Mouse (Mus musculus): ENCODE results near the gene Gtf2i. TPM values are rescaled to one million over a fixed set of nuclear protein-coding genes. Genes with fewer than 3 reads are reported as not detected.

Gtf2i gene
- total RNA-seq, 1 experiment = 64.3 TPM

- TF ChIP-seq HCFC1 (IDR thresholded peaks at IDR 0.05; ENCODE audit: borderline replicate concordance, insufficient read depth, low read length) (no peak), CHD2 (IDR thresholded peaks at IDR 0.05; ENCODE audit: low read depth, low read length) (no peak), ZNF384 (IDR thresholded peaks at IDR 0.05; ENCODE audit: low read depth, low read length) (no peak), ZC3H11A (IDR thresholded peaks at IDR 0.05; ENCODE audit: borderline replicate concordance, low read depth, low read length) (no peak)
- Histone ChIP-seq H3K4me3 (ENCODE audit: insufficient read depth in 1 of 2, low read depth in 1 of 2, low read length in 2 of 2, poor library complexity in 1 of 2, severe bottlenecking in 1 of 2) (no peak overlapping the region), H3K9me3 (ENCODE audit: control insufficient read depth, insufficient read depth, low read depth, low read length) (no peaks in the 10 kb centered on the region), H3K27ac (ENCODE audit: insufficient read depth, low read depth, low read length, poor library complexity, severe bottlenecking) (no peak overlapping the region), H3K36me3 (ENCODE audit: control insufficient read depth, insufficient read depth, low read length, poor library complexity, severe bottlenecking) (peaks cover 61% of the 10 kb centered on the region), H3K4me1 (ENCODE audit: control insufficient read depth in 2 of 2, insufficient read depth in 2 of 2, low read length in 2 of 2, poor library complexity in 1 of 2) (peaks cover 2 to 3% of the 10 kb centered on the region in 2 experiments; a peak in 3 of 4 replicates), H3K9ac (ENCODE audit: insufficient read depth, low read depth, low read length, poor library complexity, severe bottlenecking) (no peak overlapping the region)
- in situ Hi-C loops (cut with MboI; ENCODE audit: low sequenced_read_pairs in 2 of 2, unreplicated experiment in 2 of 2) = no loop called here
- DNase-seq (ENCODE audit: low read depth, low spot score) = no peak
Observed at GRCm38 (mm10) chr5:134288071-134288470, 26.5 kb downstream of the Gtf2i start.

DNA sequence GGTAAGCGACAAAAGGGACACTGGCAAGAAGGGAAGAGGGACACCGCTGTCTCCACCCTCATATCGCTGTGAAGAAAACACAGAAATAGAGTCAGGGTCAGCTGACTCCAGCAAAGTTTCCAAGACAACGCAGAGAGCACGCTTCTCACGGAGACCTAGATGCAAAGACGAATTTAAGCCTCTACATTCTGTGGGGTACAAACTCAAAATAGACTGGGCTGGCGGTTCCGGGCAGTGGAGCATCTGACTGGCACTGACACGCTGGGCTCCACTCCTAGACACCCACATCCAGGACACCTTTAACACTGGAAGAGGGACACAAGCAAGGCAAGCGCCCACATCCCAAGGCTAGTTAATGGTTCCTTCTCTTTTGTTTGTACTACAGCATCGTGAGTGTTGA, 29.6 kb downstream of the Gtf2i start:
- Histone ChIP-seq H3K9me3 (ENCODE audit: control insufficient read depth, insufficient read depth, low read depth, low read length) (no peaks in the 10 kb centered on the region), H3K27ac (ENCODE audit: insufficient read depth, low read depth, low read length, poor library complexity, severe bottlenecking) (no peak overlapping the region), H3K4me1 (ENCODE audit: control insufficient read depth in 2 of 2, insufficient read depth in 2 of 2, low read length in 2 of 2, poor library complexity in 1 of 2) (peaks cover 0 to 2% of the 10 kb centered on the region in 2 experiments; a peak in 1 of 4 replicates), H3K36me3 (ENCODE audit: control insufficient read depth, insufficient read depth, low read length, poor library complexity, severe bottlenecking) (peaks cover 52% of the 10 kb centered on the region), H3K4me3 (ENCODE audit: insufficient read depth in 1 of 2, low read depth in 1 of 2, low read length in 2 of 2, poor library complexity in 1 of 2, severe bottlenecking in 1 of 2) (no peak overlapping the region), H3K9ac (ENCODE audit: insufficient read depth, low read depth, low read length, poor library complexity, severe bottlenecking) (no peak overlapping the region)
- in situ Hi-C loops (cut with MboI; ENCODE audit: low sequenced_read_pairs in 2 of 2, unreplicated experiment in 2 of 2) = no loop called here
- DNase-seq (ENCODE audit: low read depth, low spot score) = no peak
- no peak for TF ChIP-seq ZNF384 (IDR thresholded peaks at IDR 0.05; ENCODE audit: low read depth, low read length)
- no peak for TF ChIP-seq MAFK (IDR thresholded peaks at IDR 0.05; ENCODE audit: insufficient read depth, low read depth, low read length)
- no peak for TF ChIP-seq HCFC1 (IDR thresholded peaks at IDR 0.05; ENCODE audit: borderline replicate concordance, insufficient read depth, low read length)
- TF ChIP-seq CHD2 (IDR thresholded peaks at IDR 0.05; ENCODE audit: low read depth, low read length) = no peak
- TF ChIP-seq ZC3H11A (IDR thresholded peaks at IDR 0.05; ENCODE audit: borderline replicate concordance, low read depth, low read length) = no peak

- H3K27ac ChIP-seq (ENCODE audit: insufficient read depth, low read depth, low read length, poor library complexity, severe bottlenecking) = no peak overlapping the region
- H3K4me3 ChIP-seq (ENCODE audit: insufficient read depth in 1 of 2, low read depth in 1 of 2, low read length in 2 of 2, poor library complexity in 1 of 2, severe bottlenecking in 1 of 2) = no peak overlapping the region
- in situ Hi-C loops (cut with MboI; ENCODE audit: low sequenced_read_pairs in 2 of 2, unreplicated experiment in 2 of 2) = no loop called here
- peaks cover 50% of the 10 kb centered on the region for H3K36me3 ChIP-seq (ENCODE audit: control insufficient read depth, insufficient read depth, low read length, poor library complexity, severe bottlenecking)
- peaks cover 3 to 7% of the 10 kb centered on the region in 2 experiments; a peak in 2 of 4 replicates for H3K4me1 ChIP-seq (ENCODE audit: control insufficient read depth in 2 of 2, insufficient read depth in 2 of 2, low read length in 2 of 2, poor library complexity in 1 of 2)
- DNase-seq (ENCODE audit: low read depth, low spot score) = no peak
- H3K9ac ChIP-seq (ENCODE audit: insufficient read depth, low read depth, low read length, poor library complexity, severe bottlenecking) = no peak overlapping the region
- TF ChIP-seq MAFK (IDR thresholded peaks at IDR 0.05; ENCODE audit: insufficient read depth, low read depth, low read length) (no peak), ZNF384 (IDR thresholded peaks at IDR 0.05; ENCODE audit: low read depth, low read length) (no peak)
- H3K9me3 ChIP-seq (ENCODE audit: control insufficient read depth, insufficient read depth, low read depth, low read length) = no peaks in the 10 kb centered on the region
Observed at GRCm38 (mm10) chr5:134282603-134283002, 32.0 kb downstream of the Gtf2i start.

GRCm38 (mm10) chr5:134282076-134282475, 32.5 kb downstream of the Gtf2i start:
- Histone ChIP-seq H3K9ac (ENCODE audit: insufficient read depth, low read depth, low read length, poor library complexity, severe bottlenecking) (no peak overlapping the region), H3K36me3 (ENCODE audit: control insufficient read depth, insufficient read depth, low read length, poor library complexity, severe bottlenecking) (peaks cover 48% of the 10 kb centered on the region), H3K9me3 (ENCODE audit: control insufficient read depth, insufficient read depth, low read depth, low read length) (no peaks in the 10 kb centered on the region), H3K4me1 (ENCODE audit: control insufficient read depth in 2 of 2, insufficient read depth in 2 of 2, low read length in 2 of 2, poor library complexity in 1 of 2) (peaks cover 4 to 8% of the 10 kb centered on the region in 2 experiments; a peak in 2 of 4 replicates), H3K4me3 (ENCODE audit: insufficient read depth in 1 of 2, low read depth in 1 of 2, low read length in 2 of 2, poor library complexity in 1 of 2, severe bottlenecking in 1 of 2) (no peak overlapping the region), H3K27ac (ENCODE audit: insufficient read depth, low read depth, low read length, poor library complexity, severe bottlenecking) (no peak overlapping the region)
- TF ChIP-seq MAFK (IDR thresholded peaks at IDR 0.05; ENCODE audit: insufficient read depth, low read depth, low read length) (no peak), ZNF384 (IDR thresholded peaks at IDR 0.05; ENCODE audit: low read depth, low read length) (no peak), CHD2 (IDR thresholded peaks at IDR 0.05; ENCODE audit: low read depth, low read length) (no peak), HCFC1 (IDR thresholded peaks at IDR 0.05; ENCODE audit: borderline replicate concordance, insufficient read depth, low read length) (no peak), ZC3H11A (IDR thresholded peaks at IDR 0.05; ENCODE audit: borderline replicate concordance, low read depth, low read length) (no peak)
- DNase-seq (ENCODE audit: low read depth, low spot score) = no peak
- in situ Hi-C loops (cut with MboI; ENCODE audit: low sequenced_read_pairs in 2 of 2, unreplicated experiment in 2 of 2) = no loop called here

DNA sequence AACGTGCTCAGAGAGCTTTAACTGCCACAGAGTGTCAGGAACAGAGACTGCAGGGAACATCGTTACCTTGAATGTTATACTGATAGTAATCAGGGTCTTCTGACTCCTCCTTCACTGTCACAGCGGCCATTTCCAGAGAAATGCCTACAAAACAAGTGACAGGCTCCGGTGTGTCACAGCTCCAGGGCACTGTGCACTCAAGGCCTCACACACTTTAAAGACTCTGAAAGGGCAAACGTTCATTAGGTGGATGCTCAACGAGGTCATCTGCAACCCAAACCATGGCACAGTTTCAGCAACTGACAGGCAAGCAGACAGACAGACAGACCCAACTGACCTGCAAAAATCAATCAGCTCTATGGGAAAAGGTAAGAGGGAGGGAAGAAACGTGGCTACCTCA, 35.2 kb downstream of the Gtf2i start:
- peaks cover 8 to 14% of the 10 kb centered on the region in 2 experiments for H3K4me1 ChIP-seq (ENCODE audit: control insufficient read depth in 2 of 2, insufficient read depth in 2 of 2, low read length in 2 of 2, poor library complexity in 1 of 2)
- H3K9me3 ChIP-seq (ENCODE audit: control insufficient read depth, insufficient read depth, low read depth, low read length) = no peaks in the 10 kb centered on the region
- H3K4me3 ChIP-seq (ENCODE audit: insufficient read depth in 1 of 2, low read depth in 1 of 2, low read length in 2 of 2, poor library complexity in 1 of 2, severe bottlenecking in 1 of 2) = no peak overlapping the region
- no peak overlapping the region for H3K27ac ChIP-seq (ENCODE audit: insufficient read depth, low read depth, low read length, poor library complexity, severe bottlenecking)
- DNase-seq (ENCODE audit: low read depth, low spot score) = no peak
- TF ChIP-seq ZC3H11A (IDR thresholded peaks at IDR 0.05; ENCODE audit: borderline replicate concordance, low read depth, low read length) (no peak), HCFC1 (IDR thresholded peaks at IDR 0.05; ENCODE audit: borderline replicate concordance, insufficient read depth, low read length) (no peak), CHD2 (IDR thresholded peaks at IDR 0.05; ENCODE audit: low read depth, low read length) (no peak), ZNF384 (IDR thresholded peaks at IDR 0.05; ENCODE audit: low read depth, low read length) (no peak), MAFK (IDR thresholded peaks at IDR 0.05; ENCODE audit: insufficient read depth, low read depth, low read length) (no peak)
- H3K9ac ChIP-seq (ENCODE audit: insufficient read depth, low read depth, low read length, poor library complexity, severe bottlenecking) = no peak overlapping the region
- H3K36me3 ChIP-seq (ENCODE audit: control insufficient read depth, insufficient read depth, low read length, poor library complexity, severe bottlenecking) = peaks cover 36% of the 10 kb centered on the region; the same call in 1 of the 2 replicates
- in situ Hi-C loops (cut with MboI; ENCODE audit: low sequenced_read_pairs in 2 of 2, unreplicated experiment in 2 of 2) = no loop called here

All from ES-E14 (cell line).